Mouse (Mus musculus) hindbrain, embryonic 15.5 days (tissue): Measurements from ENCODE around the gene Ak8. TPM values are rescaled to one million over a fixed set of nuclear protein-coding genes. Genes with fewer than 3 reads are reported as not detected.

ENCODE experiments used
- ATAC-seq: fragments of 200-750 bp; cut with Nextera tagmentation; 2 replicates; pipeline ENCODE4 v1.8.0; 2017; ENCODE audit warnings: low read depth, moderate number of reproducible peaks, moderate TSS enrichment; ENCODE audit not compliant: low FRiP score
- H3K27ac ChIP-seq: fragments of 300-500 bp; sonication (generic); replicated peaks from 2 replicates; pipeline ENCODE4 v1.5.1; 2015; ENCODE audit warnings: mild to moderate bottlenecking, inconsistent platforms
- H3K27me3 ChIP-seq: fragments of 300-500 bp; sonication (generic); 2 replicates; pipeline ENCODE4 v1.6.1; 2015; ENCODE audit warnings: control low read depth, inconsistent platforms
- H3K36me3 ChIP-seq: fragments of 300-500 bp; sonication (generic); 2 replicates; pipeline ENCODE4 v1.6.1; 2015; ENCODE audit warnings: control low read depth, inconsistent platforms
- H3K4me1 ChIP-seq: fragments of 300-500 bp; sonication (generic); replicated peaks from 2 replicates; pipeline ENCODE4 v1.6.1; 2015; ENCODE audit warnings: control low read depth, inconsistent platforms
- H3K4me2 ChIP-seq: fragments of 300-500 bp; sonication (generic); 2 replicates; pipeline ENCODE4 v1.6.1; 2015; ENCODE audit warnings: moderate library complexity, mild to moderate bottlenecking, inconsistent platforms
- H3K4me3 ChIP-seq: fragments of 300-500 bp; sonication (generic); 2 replicates; pipeline ENCODE4 v1.5.1; 2015; ENCODE audit warnings: mild to moderate bottlenecking, inconsistent platforms
- H3K9ac ChIP-seq: fragments of 300-500 bp; sonication (generic); 2 replicates; pipeline ENCODE4 v1.6.1; 2015; ENCODE audit warnings: inconsistent platforms
- H3K9me3 ChIP-seq: fragments of 300-500 bp; sonication (generic); 2 replicates; pipeline ENCODE4 v1.6.1; 2016; ENCODE audit warnings: control low read depth, inconsistent platforms
- WGBS: fragments of 180-500 bp; shearing (Covaris S2); methylation state at CpG from one replicate; pipeline ENCODE4 v1.1.7; 2015; 5-methylcytosine and 5-hydroxymethylcytosine counted together
- polyA plus RNA-seq: library from polyadenylated mRNA; unstranded; fragments of >200 nt; fragmentation: Nextera tagmentation; extraction: Ambion mirVana; gene quantifications from 2 replicates; pipeline ENCODE4 v1.2.1, GENCODE M21; 2015

Gene Ak8
- 1.9 and 2.1 TPM in 2 replicates for polyA plus RNA-seq

GRCm38 (mm10) chr2:28699361-28700335 is at the start of gene Ak8, which contains the start of gene Spaca9:
Ak8 (plus strand) TSS chr2:28700164.
Spaca9 (minus strand) TSS chr2:28699727.
- Histone ChIP-seq H3K4me2 (peak within 1 kb of the TSS; percentile 98), H3K9me3 (no peaks in the 10 kb centered on the region), H3K27me3 (no peaks in the 10 kb centered on the region), H3K27ac (peak within 1 kb of the TSS; percentile 74; the same call in 1 of the 2 replicates), H3K4me3 (peak within 1 kb of the TSS; percentile 65), H3K9ac (peak within 1 kb of the TSS; percentile 62), H3K36me3 (no peaks in the 10 kb centered on the region), H3K4me1 (peaks cover 16% of the 10 kb centered on the region)
- ATAC-seq = peak; percentile 85
- under 1% methylated on average over 53 of the region's 53 CpGs for WGBS

- Histone ChIP-seq H3K4me3 (no peak overlapping the region), H3K27me3 (no peaks in the 10 kb centered on the region), H3K9ac (no peak overlapping the region), H3K4me1 (no peaks in the 10 kb centered on the region), H3K36me3 (0 out of 2 replicates have a peak, but pooled peaks cover 9% of the 10 kb centered on the region), H3K9me3 (no peaks in the 10 kb centered on the region), H3K27ac (no peak overlapping the region), H3K4me2 (no peak overlapping the region)
- no peak for ATAC-seq
Observed at GRCm38 (mm10) chr2:28650526-28650925, 49.4 kb upstream of the Ak8 start.

- H3K9ac ChIP-seq = no peak overlapping the region
- peaks cover 24% of the 10 kb centered on the region for H3K36me3 ChIP-seq
- H3K4me3 ChIP-seq = no peak overlapping the region
- 93% methylated on average over 7 of the region's 7 CpGs for WGBS
- H3K27me3 ChIP-seq = no peaks in the 10 kb centered on the region
- H3K4me1 ChIP-seq = no peaks in the 10 kb centered on the region
- H3K4me2 ChIP-seq = no peak overlapping the region
- H3K27ac ChIP-seq = no peak overlapping the region
- ATAC-seq = no peak
- no peaks in the 10 kb centered on the region for H3K9me3 ChIP-seq
Observed at GRCm38 (mm10) chr2:28653351-28653750, 46.6 kb upstream of the Ak8 start.

GRCm38 (mm10) chr2:28654295-28654694 is 45.7 kb upstream of the Ak8 start:
- Histone ChIP-seq H3K9me3 (no peaks in the 10 kb centered on the region), H3K27ac (no peak overlapping the region), H3K36me3 (peaks cover 33% of the 10 kb centered on the region), H3K9ac (no peak overlapping the region), H3K4me2 (no peak overlapping the region), H3K27me3 (no peaks in the 10 kb centered on the region), H3K4me3 (no peak overlapping the region), H3K4me1 (no peaks in the 10 kb centered on the region)
- 71% methylated on average over 2 of the region's 2 CpGs for WGBS
- ATAC-seq = no peak

GRCm38 (mm10) chr2:28656216-28656615 is 43.7 kb upstream of the Ak8 start:
- H3K4me1 ChIP-seq = no peaks in the 10 kb centered on the region
- H3K9me3 ChIP-seq = no peaks in the 10 kb centered on the region
- H3K27ac ChIP-seq = no peak overlapping the region
- no peak overlapping the region for H3K4me2 ChIP-seq
- H3K4me3 ChIP-seq = no peak overlapping the region
- peaks cover 51% of the 10 kb centered on the region for H3K36me3 ChIP-seq
- H3K27me3 ChIP-seq = no peaks in the 10 kb centered on the region
- 77% methylated on average over 8 of the region's 8 CpGs for WGBS
- ATAC-seq = no peak
- no peak overlapping the region for H3K9ac ChIP-seq

- no peak overlapping the region for H3K4me2 ChIP-seq
- no peak overlapping the region for H3K4me3 ChIP-seq
- H3K27me3 ChIP-seq = no peaks in the 10 kb centered on the region
- H3K36me3 ChIP-seq = peaks cover 97% of the 10 kb centered on the region
- no peak overlapping the region for H3K9ac ChIP-seq
- no peaks in the 10 kb centered on the region for H3K4me1 ChIP-seq
- ATAC-seq = no peak
- no peak overlapping the region for H3K27ac ChIP-seq
- no peaks in the 10 kb centered on the region for H3K9me3 ChIP-seq
- WGBS = 95% methylated on average over 3 of the region's 3 CpGs
Observed at GRCm38 (mm10) chr2:28662891-28663290, 37.1 kb upstream of the Ak8 start.

- Histone ChIP-seq H3K9me3 (no peaks in the 10 kb centered on the region), H3K4me3 (no peak overlapping the region), H3K27ac (no peak overlapping the region), H3K9ac (no peak overlapping the region), H3K4me2 (no peak overlapping the region), H3K27me3 (no peaks in the 10 kb centered on the region), H3K4me1 (no peaks in the 10 kb centered on the region), H3K36me3 (peaks cover 90% of the 10 kb centered on the region)
- 91% methylated on average over 3 of the region's 3 CpGs for WGBS
- ATAC-seq = no peak
Observed at GRCm38 (mm10) chr2:28665818-28666217, 34.1 kb upstream of the Ak8 start.

GRCm38 (mm10) chr2:28671438-28671837 is 28.5 kb upstream of the Ak8 start:
- H3K36me3 ChIP-seq = peaks cover 88% of the 10 kb centered on the region
- WGBS = 95% methylated on average over 2 of the region's 2 CpGs
- H3K27me3 ChIP-seq = no peaks in the 10 kb centered on the region
- no peak overlapping the region for H3K27ac ChIP-seq
- H3K4me2 ChIP-seq = no peak overlapping the region
- H3K4me3 ChIP-seq = no peak overlapping the region
- ATAC-seq = no peak
- H3K9me3 ChIP-seq = no peaks in the 10 kb centered on the region
- H3K9ac ChIP-seq = no peak overlapping the region
- no peaks in the 10 kb centered on the region for H3K4me1 ChIP-seq

- Histone ChIP-seq H3K9ac (no peak overlapping the region), H3K36me3 (peaks cover 90% of the 10 kb centered on the region), H3K4me1 (no peaks in the 10 kb centered on the region), H3K4me3 (no peak overlapping the region), H3K4me2 (no peak overlapping the region), H3K27ac (no peak overlapping the region), H3K27me3 (no peaks in the 10 kb centered on the region), H3K9me3 (no peaks in the 10 kb centered on the region)
- ATAC-seq = no peak
- WGBS = 96% methylated on average over 8 of the region's 8 CpGs
Observed at GRCm38 (mm10) chr2:28676005-28676404, 24.0 kb upstream of the Ak8 start.

- H3K9ac ChIP-seq = no peak overlapping the region
- 20% methylated on average over 4 of the region's 4 CpGs for WGBS
Observed at GRCm38 (mm10) chr2:28680710-28681109, 19.3 kb upstream of the Ak8 start.

GRCm38 (mm10) chr2:28681718-28682117 is 18.2 kb upstream of the Ak8 start:
- Histone ChIP-seq H3K36me3 (peaks cover 92% of the 10 kb centered on the region), H3K4me1 (no peaks in the 10 kb centered on the region), H3K9me3 (no peaks in the 10 kb centered on the region), H3K27me3 (no peaks in the 10 kb centered on the region), H3K27ac (no peak overlapping the region), H3K4me2 (no peak overlapping the region), H3K9ac (no peak overlapping the region), H3K4me3 (no peak overlapping the region)
- ATAC-seq = no peak
- 85% methylated on average over 4 of the region's 4 CpGs for WGBS

More at GRCm38 (mm10) chr2:28680710-28681109, 19.3 kb upstream of the Ak8 start:
- Histone ChIP-seq H3K9me3 (no peaks in the 10 kb centered on the region), H3K27ac (no peak overlapping the region), H3K27me3 (no peaks in the 10 kb centered on the region), H3K36me3 (peaks cover 92% of the 10 kb centered on the region), H3K4me1 (no peaks in the 10 kb centered on the region), H3K4me3 (no peak overlapping the region), H3K4me2 (no peak overlapping the region)
- no peak for ATAC-seq

GRCm38 (mm10) chr2:28685895-28686294 is 14.1 kb upstream of the Ak8 start:
- peaks cover 68% of the 10 kb centered on the region for H3K36me3 ChIP-seq
- 89% methylated on average over 7 of the region's 7 CpGs for WGBS
- no peaks in the 10 kb centered on the region for H3K4me1 ChIP-seq
- H3K4me3 ChIP-seq = no peak overlapping the region
- H3K4me2 ChIP-seq = no peak overlapping the region
- no peaks in the 10 kb centered on the region for H3K27me3 ChIP-seq
- no peak overlapping the region for H3K27ac ChIP-seq
- H3K9me3 ChIP-seq = no peaks in the 10 kb centered on the region
- no peak for ATAC-seq
- H3K9ac ChIP-seq = no peak overlapping the region
